Mouse (Mus musculus): ENCODE data around the gene Pprc1.

DNA sequence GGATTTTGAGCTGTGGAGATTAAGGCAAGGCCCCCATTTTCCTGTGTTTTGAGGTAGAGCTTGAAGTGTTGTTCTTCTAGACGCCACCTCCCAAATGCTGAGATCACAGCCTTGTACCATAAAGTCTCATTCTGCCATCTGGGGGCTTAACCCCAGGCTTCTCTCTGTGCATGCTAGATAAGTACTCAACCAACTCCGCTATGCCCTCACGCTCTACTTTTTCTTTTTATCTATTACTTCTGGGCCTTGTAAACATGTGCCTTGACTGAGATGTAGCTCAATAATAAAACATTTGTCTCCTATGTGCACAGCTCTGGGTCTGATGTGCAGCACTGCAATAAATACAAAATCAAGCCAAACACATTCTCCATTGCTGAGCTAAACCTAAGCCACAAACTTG lies 74.8 kb downstream of the Pprc1 start:
- no peak for TF ChIP-seq CTCF (IDR thresholded peaks at IDR 0.05; ENCODE audit: borderline replicate concordance, control insufficient read depth, extremely low read depth, insufficient read depth, low read length, poor library complexity)
- TF ChIP-seq POLR2A (IDR thresholded peaks at IDR 0.05; ENCODE audit: control insufficient read depth, extremely low read depth, insufficient read depth, low read length, poor library complexity), result no peak
